Mouse (Mus musculus) neural tube, embryonic 14.5 days (tissue): ENCODE results near the gene Gal3st2c. TPM values are rescaled to one million over a fixed set of nuclear protein-coding genes. Genes with fewer than 3 reads are reported as not detected.
A peak's percentile ranks its signal among the peaks of the same experiment; 100 is the strongest.

Source experiments
- ATAC-seq: fragments of 200-750 bp; cut with Nextera tagmentation; 2 replicates; pipeline ENCODE4 v1.8.0; 2017; ENCODE audit warnings: low read depth, mild to moderate bottlenecking, moderate TSS enrichment, moderate library complexity
- H3K27ac ChIP-seq: fragments of 300-500 bp; sonication (generic); 2 replicates; pipeline ENCODE4 v1.5.1; 2014; ENCODE audit warnings: low read depth, mild to moderate bottlenecking, control low read depth, low read length, moderate library complexity, mixed read lengths
- H3K27me3 ChIP-seq: fragments of 300-500 bp; sonication (generic); 2 replicates; pipeline ENCODE4 v1.6.1; 2014; ENCODE audit warnings: low read length; ENCODE audit not compliant: control insufficient read depth, insufficient read depth
- H3K36me3 ChIP-seq: fragments of 300-500 bp; sonication (generic); 2 replicates; pipeline ENCODE4 v1.6.1; 2014; ENCODE audit warnings: low read length, mixed read lengths; ENCODE audit not compliant: control insufficient read depth, insufficient read depth
- H3K4me1 ChIP-seq: fragments of 300-500 bp; sonication (generic); 2 replicates; pipeline ENCODE4 v1.6.1; 2014; ENCODE audit warnings: low read length; ENCODE audit not compliant: control insufficient read depth, insufficient read depth
- H3K4me2 ChIP-seq: fragments of 300-500 bp; sonication (generic); 2 replicates; pipeline ENCODE4 v1.6.1; 2014; ENCODE audit warnings: mild to moderate bottlenecking, low read depth, low read length, control low read depth
- H3K4me3 ChIP-seq: fragments of 300-500 bp; sonication (generic); 2 replicates; pipeline ENCODE4 v1.5.1; 2014; ENCODE audit warnings: low read depth, low read length, control low read depth, mixed read lengths
- H3K9ac ChIP-seq: fragments of 300-500 bp; sonication (generic); replicated peaks from 2 replicates; pipeline ENCODE4 v1.6.1; 2014; ENCODE audit warnings: low read depth, mild to moderate bottlenecking, control low read depth, low read length, mixed read lengths
- H3K9me3 ChIP-seq: fragments of 300-500 bp; sonication (generic); 2 replicates; pipeline ENCODE4 v1.6.1; 2016; ENCODE audit warnings: low read length; ENCODE audit not compliant: control insufficient read depth
- WGBS: fragments of 180-500 bp; shearing (Covaris S2); extraction: QIAGEN DNeasy Blood & Tissue Kit; methylation state at CpG from one replicate; pipeline ENCODE4 v1.1.7; 2014; 5-methylcytosine and 5-hydroxymethylcytosine counted together
- polyA plus RNA-seq: library from polyadenylated mRNA; unstranded; fragments of >200 nt; fragmentation: Nextera tagmentation; extraction: Ambion mirVana; gene quantifications from 2 replicates; pipeline ENCODE4 v1.2.1, GENCODE M21; 2014

The Gal3st2c gene
- polyA plus RNA-seq, 1 experiment from 2014 or later = not detected

DNA sequence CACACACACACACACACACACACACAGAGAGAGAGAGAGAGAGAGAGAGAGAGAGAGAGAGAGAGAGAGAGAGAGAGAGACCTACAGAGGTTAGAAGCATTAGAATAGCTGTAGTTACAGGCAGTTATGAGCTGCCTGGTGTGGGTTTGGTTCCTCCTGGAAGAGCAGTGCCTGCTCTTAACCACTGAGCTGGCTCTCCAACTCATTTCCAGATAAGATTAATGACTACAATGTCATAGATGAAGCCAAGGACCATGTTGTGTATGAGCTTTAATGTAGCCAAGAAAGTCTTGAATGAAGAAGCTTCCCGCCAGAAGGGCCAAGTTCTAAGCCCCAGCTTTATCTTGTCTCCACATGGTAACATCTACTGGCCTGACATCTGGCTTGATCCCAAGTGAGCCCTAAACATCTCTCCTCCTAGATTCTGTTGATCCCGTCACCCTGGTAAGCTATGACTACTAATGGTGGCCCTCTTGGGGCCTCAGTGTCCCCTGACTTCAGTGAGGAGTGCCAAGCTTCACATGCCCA, 42.8 kb downstream of the Gal3st2c start:
- Histone ChIP-seq H3K27me3 (no peaks in the 10 kb centered on the region), H3K4me1 (no peaks in the 10 kb centered on the region), H3K27ac (no peak overlapping the region), H3K36me3 (no peaks in the 10 kb centered on the region), H3K9ac (no peak overlapping the region), H3K9me3 (no peaks in the 10 kb centered on the region), H3K4me3 (no peak overlapping the region), H3K4me2 (no peak overlapping the region)
- no peak for ATAC-seq
- whole genome bisulfite sequencing = 84% methylated on average over 2 of the region's 2 CpGs

DNA sequence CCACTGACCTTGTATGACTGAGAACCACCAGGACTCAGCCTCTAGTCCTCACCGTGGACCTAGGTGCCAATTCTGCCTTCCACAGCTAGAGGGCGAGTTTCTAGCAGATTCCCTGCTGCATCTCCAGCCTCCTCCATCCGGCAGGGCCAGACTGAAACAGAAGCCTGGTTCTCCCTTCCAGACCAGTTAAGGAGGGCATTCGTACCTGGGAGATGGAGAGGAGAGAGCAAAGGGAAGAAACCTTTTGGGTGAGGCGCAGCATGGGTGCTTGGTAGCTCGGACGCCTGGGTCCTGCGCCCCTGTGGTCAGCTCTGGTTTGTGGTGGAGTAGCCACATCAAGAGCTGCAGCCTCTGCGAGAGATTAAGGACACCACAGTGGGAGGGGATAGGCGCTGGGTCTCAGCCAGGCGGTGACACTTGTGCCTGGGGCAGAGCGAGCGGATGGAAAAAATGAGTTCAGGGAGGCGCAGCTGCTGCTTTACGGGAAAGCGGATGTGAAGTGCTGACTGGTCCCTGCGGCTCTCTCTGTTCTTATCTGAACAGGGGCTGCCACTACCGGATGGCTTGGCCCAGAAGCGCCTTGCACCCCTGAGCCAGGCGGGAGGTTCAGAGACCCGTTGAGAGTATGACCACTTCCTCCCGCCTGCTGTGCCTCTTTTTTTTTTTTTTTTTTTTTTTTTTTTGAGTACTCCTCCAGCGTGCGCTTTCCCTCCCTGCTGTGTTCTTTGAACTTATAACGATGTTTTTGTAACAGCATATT, 44.9 kb downstream of the Gal3st2c start:
- no peaks in the 10 kb centered on the region for H3K4me1 ChIP-seq
- peak overlapping the region; percentile 61 for H3K4me2 ChIP-seq
- peak overlapping the region; percentile 17 for H3K9ac ChIP-seq
- H3K27me3 ChIP-seq = no peaks in the 10 kb centered on the region
- H3K4me3 ChIP-seq = peak overlapping the region; percentile 35
- ATAC-seq = peak; percentile 96
- H3K36me3 ChIP-seq = no peaks in the 10 kb centered on the region
- H3K9me3 ChIP-seq = no peaks in the 10 kb centered on the region
- WGBS = under 1% methylated on average over 25 of the region's 25 CpGs
- H3K27ac ChIP-seq = peak overlapping the region; percentile 49; the same call in 1 of the 2 replicates

DNA sequence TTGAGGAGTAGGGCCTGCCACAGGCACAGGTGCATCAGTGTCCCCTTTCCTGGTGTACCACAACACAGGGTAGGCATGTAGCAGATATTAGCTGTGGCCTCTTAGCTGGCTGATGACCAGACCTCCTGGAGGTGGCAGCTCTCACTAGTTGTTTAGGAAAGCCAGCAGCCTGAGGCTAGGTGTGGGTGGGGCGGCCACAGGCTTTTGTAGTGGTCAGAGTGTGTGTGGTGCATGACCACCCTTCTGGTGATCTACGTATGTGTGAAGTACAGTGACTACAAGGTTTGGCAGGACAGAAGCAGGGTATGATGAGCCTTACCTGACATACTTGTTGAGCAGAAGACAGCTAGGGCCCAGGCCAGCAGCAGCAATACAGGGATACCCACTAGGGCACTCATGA, 50.1 kb downstream of the Gal3st2c start:
- H3K9me3 ChIP-seq = no peaks in the 10 kb centered on the region
- H3K27ac ChIP-seq = no peak overlapping the region
- ATAC-seq = no peak
- H3K4me2 ChIP-seq = no peak overlapping the region
- H3K36me3 ChIP-seq = no peaks in the 10 kb centered on the region
- H3K27me3 ChIP-seq = no peaks in the 10 kb centered on the region
- 97% methylated on average over 2 of the region's 2 CpGs for WGBS
- no peak overlapping the region for H3K4me3 ChIP-seq
- H3K4me1 ChIP-seq = no peaks in the 10 kb centered on the region
- H3K9ac ChIP-seq = no peak overlapping the region

DNA sequence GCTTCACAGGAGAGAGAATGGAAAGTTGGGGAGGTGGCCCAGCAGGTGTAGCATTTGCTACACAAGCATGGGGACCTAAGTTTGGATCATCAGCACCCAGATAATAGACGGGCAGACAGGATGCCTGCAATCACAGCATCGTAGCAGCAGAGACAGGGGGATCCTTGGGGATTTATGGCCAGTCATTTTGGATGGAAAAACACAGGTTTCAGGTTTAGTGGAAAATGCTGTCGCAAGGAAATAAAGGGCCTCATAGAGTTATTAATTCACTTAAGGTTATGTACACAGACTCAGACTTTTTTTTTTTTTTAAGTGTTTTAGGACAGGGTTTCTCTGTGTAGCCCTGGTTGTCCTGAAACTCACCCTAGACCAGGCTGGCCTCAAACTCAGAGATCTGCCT, 55.2 kb downstream of the Gal3st2c start:
- 71% methylated on average over 3 of the region's 3 CpGs for WGBS

DNA sequence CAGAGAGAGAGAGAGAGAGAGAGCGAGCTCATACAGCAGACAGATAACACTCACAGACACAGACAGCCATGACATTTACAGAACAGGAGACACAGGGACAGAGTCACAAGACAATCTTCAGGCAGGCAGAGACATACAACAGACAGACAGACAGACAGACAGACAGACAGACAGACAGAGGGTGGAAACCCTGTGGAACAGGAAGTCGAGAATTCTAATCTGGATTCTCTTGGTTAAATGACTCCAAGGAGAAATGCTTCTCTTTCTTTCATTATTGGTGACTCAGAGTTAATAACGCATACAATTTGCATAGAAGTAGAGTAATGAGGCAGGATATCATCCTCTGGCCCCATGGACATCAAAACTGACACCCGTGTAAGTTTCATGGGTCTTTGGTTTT, 56.2 kb downstream of the Gal3st2c start:
- no peak overlapping the region for H3K9ac ChIP-seq
- no peaks in the 10 kb centered on the region for H3K36me3 ChIP-seq
- WGBS = 74% methylated on average over 4 of the region's 4 CpGs
- H3K4me2 ChIP-seq = no peak overlapping the region
- no peaks in the 10 kb centered on the region for H3K9me3 ChIP-seq
- no peak overlapping the region for H3K27ac ChIP-seq
- no peak overlapping the region for H3K4me3 ChIP-seq
- H3K4me1 ChIP-seq = no peaks in the 10 kb centered on the region
- ATAC-seq = no peak
- H3K27me3 ChIP-seq = no peaks in the 10 kb centered on the region

More for the DNA sequence above, 55.2 kb downstream of the Gal3st2c start:
- H3K9ac ChIP-seq = no peak overlapping the region
- no peak overlapping the region for H3K27ac ChIP-seq
- no peak overlapping the region for H3K4me2 ChIP-seq
- no peaks in the 10 kb centered on the region for H3K36me3 ChIP-seq
- no peak overlapping the region for H3K4me3 ChIP-seq
- H3K9me3 ChIP-seq = no peaks in the 10 kb centered on the region
- no peak for ATAC-seq
- no peaks in the 10 kb centered on the region for H3K27me3 ChIP-seq
- H3K4me1 ChIP-seq = no peaks in the 10 kb centered on the region

DNA sequence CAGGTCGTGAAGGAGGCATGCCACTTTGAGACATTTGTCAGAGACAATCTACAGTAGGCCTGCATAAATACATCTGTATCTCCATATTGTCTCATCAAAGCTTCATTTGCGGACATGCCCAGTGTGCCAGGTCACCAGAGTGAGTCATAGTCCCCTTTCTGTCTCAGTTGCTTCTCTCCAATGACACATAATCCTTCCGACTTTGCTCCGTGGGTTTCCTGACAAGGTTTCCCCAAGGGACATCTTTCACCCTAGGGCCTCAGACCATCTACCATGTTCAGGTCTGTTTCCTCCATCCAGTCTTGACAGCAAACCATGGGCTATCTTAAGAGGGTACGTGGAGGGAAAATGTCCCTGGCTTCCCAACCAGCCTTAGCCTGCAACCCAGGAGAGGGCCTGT, 60.8 kb downstream of the Gal3st2c start:
- no peak for ATAC-seq
- Histone ChIP-seq H3K4me2 (no peak overlapping the region), H3K4me3 (no peak overlapping the region), H3K36me3 (no peaks in the 10 kb centered on the region), H3K27me3 (no peaks in the 10 kb centered on the region), H3K4me1 (no peaks in the 10 kb centered on the region), H3K27ac (no peak overlapping the region), H3K9me3 (no peaks in the 10 kb centered on the region), H3K9ac (no peak overlapping the region)
- WGBS = 86% methylated on average over 5 of the region's 5 CpGs

DNA sequence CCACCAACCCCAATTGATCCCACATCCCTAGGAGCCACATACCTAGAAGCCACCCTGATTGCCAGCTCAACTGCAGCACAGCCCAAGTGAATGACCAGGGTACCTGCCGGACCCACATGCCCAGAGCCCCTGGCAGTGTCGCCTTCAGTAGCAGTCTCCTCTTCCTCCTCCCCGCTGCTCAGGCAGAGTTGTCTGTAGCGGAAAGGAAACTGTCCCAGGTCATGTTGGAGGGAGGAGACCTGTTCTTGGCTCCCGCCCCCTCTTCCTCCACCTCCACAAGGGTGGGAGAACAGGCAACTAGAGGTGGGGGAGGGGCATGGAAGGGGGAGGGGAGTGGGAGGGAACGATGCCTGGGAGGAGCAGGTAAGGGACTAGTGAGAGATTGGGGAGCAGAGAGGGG, 62.1 kb downstream of the Gal3st2c start, which contains the start of gene Pdcd1:
Pdcd1 (minus strand) TSS at position 181 of the 400 bp plus-strand sequence.
- Histone ChIP-seq H3K27ac (no peak within 1 kb of the TSS), H3K27me3 (no peaks in the 10 kb centered on the region), H3K4me2 (no peak within 1 kb of the TSS), H3K9ac (no peak within 1 kb of the TSS), H3K4me1 (no peaks in the 10 kb centered on the region), H3K36me3 (no peaks in the 10 kb centered on the region), H3K9me3 (no peaks in the 10 kb centered on the region), H3K4me3 (no peak within 1 kb of the TSS)
- 73% methylated on average over 5 of the region's 6 CpGs for WGBS
- ATAC-seq = no peak

DNA sequence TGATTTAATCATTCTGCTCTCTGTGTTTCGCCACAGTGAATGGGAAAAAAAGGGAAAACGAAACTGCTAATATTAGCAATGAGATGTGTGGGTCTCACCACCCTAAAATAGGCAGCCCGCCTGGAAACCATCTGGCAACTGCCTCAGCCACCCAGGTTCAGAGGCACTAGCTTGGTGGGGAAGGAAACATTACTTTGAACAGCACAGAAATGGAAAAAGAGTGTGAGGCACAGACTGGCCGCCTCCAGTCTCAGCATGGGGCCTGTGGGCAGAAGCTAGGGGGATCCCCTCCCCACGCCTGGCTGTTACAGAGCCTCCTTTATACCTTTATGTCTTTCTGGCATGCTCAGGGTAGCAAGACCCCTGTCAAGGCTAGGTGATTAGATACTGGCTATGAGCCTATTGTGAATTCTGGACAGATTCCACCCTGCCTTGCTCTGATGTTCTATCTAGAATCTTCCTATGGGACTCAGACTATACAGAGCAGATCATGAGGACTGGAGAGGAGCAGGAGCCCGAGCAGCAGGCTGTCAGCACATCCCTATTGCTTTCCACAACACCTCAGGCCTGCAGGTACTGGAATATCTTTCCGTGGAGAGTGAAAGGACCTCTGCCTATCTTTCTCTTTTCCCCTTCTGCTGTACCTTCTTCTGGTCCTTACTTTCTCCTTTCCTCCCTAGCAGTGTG, 63.4 kb downstream of the Gal3st2c start:
- Histone ChIP-seq H3K9ac (no peak overlapping the region), H3K27me3 (no peaks in the 10 kb centered on the region), H3K4me1 (no peaks in the 10 kb centered on the region), H3K36me3 (no peaks in the 10 kb centered on the region), H3K4me2 (no peak overlapping the region), H3K9me3 (no peaks in the 10 kb centered on the region), H3K4me3 (no peak overlapping the region), H3K27ac (no peak overlapping the region)
- WGBS = 66% methylated on average over 7 of the region's 7 CpGs
- no peak for ATAC-seq

DNA sequence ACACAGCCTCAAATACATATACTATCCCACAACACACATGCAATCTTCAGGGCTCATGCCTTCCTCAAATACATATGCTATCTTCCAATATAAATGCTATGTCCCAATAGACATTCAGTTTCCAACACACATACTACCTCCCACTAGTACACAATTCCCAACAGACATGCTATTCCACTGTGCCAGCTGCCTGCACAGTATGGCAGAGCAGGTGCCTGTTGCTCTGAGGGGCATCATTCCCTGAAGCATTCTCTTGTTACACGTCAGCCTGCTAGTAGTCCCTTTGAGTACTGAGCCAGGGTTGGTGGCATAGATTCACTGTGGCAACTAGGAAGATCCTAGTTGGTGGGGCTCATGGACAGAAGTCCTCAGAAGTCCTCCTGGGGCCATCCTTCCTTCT, 64.2 kb downstream of the Gal3st2c start:
- Histone ChIP-seq H3K36me3 (no peaks in the 10 kb centered on the region), H3K27ac (no peak overlapping the region), H3K27me3 (no peaks in the 10 kb centered on the region), H3K4me3 (no peak overlapping the region), H3K9ac (no peak overlapping the region), H3K4me2 (no peak overlapping the region), H3K4me1 (no peaks in the 10 kb centered on the region), H3K9me3 (no peaks in the 10 kb centered on the region)
- no peak for ATAC-seq
- WGBS = 79% methylated on average over 1 of the region's 1 CpGs
